Mouse (Mus musculus) right cerebral cortex, adult 18-20 months (tissue): Measurements from ENCODE around the gene Chrd.

Experiments used
- DNase-seq: peaks from one replicate; pipeline ENCODE4 v3.0.0; 2022; ENCODE audit warnings: mixed read lengths

Chrd gene

GRCm38 (mm10) chr16:20732925-20733730 is at the start of gene Chrd:
Gene Chrd, plus strand, starts transcription at chr16:20733127.
- DNase-seq = peak; percentile 65

- no peak for DNase-seq
These were observed 42.2 kb upstream of the Chrd start for GRCm38 (mm10) chr16:20690774-20691173.

- DNase-seq = no peak
These were observed 41.3 kb upstream of the Chrd start for GRCm38 (mm10) chr16:20691617-20692016.

GRCm38 (mm10) chr16:20692241-20692965 is 40.5 kb upstream of the Chrd start:
- no peak for DNase-seq

GRCm38 (mm10) chr16:20693111-20693701 is 39.7 kb upstream of the Chrd start, which contains the start of gene Fam131a:
Gene Fam131a, plus strand, starts transcription at chr16:20693241.
- DNase-seq = peak; percentile 97

GRCm38 (mm10) chr16:20694781-20695180 is 38.1 kb upstream of the Chrd start:
- DNase-seq = peak; percentile 89

- peak; percentile 98 for DNase-seq
These were observed 37.2 kb upstream of the Chrd start for GRCm38 (mm10) chr16:20695622-20696323.

GRCm38 (mm10) chr16:20699266-20699665 is 33.7 kb upstream of the Chrd start:
- no peak for DNase-seq

GRCm38 (mm10) chr16:20700036-20700435 is 32.9 kb upstream of the Chrd start:
- DNase-seq = no peak

GRCm38 (mm10) chr16:20701316-20701715 is 31.6 kb upstream of the Chrd start:
- no peak for DNase-seq

GRCm38 (mm10) chr16:20701729-20702521 is 31.0 kb upstream of the Chrd start:
- DNase-seq = no peak

- DNase-seq = peak; percentile 69
These were observed 30.4 kb upstream of the Chrd start for GRCm38 (mm10) chr16:20702522-20702893.

GRCm38 (mm10) chr16:20703071-20703470 is 29.9 kb upstream of the Chrd start:
- DNase-seq = no peak

- no peak for DNase-seq
These were observed 29.1 kb upstream of the Chrd start for GRCm38 (mm10) chr16:20703699-20704400.

GRCm38 (mm10) chr16:20705786-20706185 is 27.1 kb upstream of the Chrd start:
- DNase-seq = no peak

GRCm38 (mm10) chr16:20706407-20707055 is 26.4 kb upstream of the Chrd start:
- DNase-seq = no peak

- no peak for DNase-seq
These were observed 24.5 kb upstream of the Chrd start for GRCm38 (mm10) chr16:20708220-20708938.

- DNase-seq = peak; percentile 12
These were observed 23.8 kb upstream of the Chrd start for GRCm38 (mm10) chr16:20708939-20709734.

- no peak for DNase-seq
These were observed 22.6 kb upstream of the Chrd start for GRCm38 (mm10) chr16:20710370-20710769.
